Mouse (Mus musculus): Measurements from ENCODE around the gene Thbs1.
"Not testable (repeated sequence)": the region's sequence is repeated elsewhere in the genome, so short reads cannot be mapped to it uniquely, and the experiment has no call there.

The Thbs1 gene

GRCm38 (mm10) chr2:118147749-118148148 lies 36.1 kb downstream of the Thbs1 start:
- not testable (repeated sequence) for DNase-seq (ENCODE audit: low spot score in 2 of 2)

- no peak for DNase-seq (ENCODE audit: low spot score in 2 of 2)
These were observed 36.9 kb downstream of the Thbs1 start for GRCm38 (mm10) chr2:118148321-118149142.

GRCm38 (mm10) chr2:118149855-118150563 lies 38.3 kb downstream of the Thbs1 start:
- peak; percentile 14 to 27 for DNase-seq (ENCODE audit: low spot score in 2 of 2)

- no peak for DNase-seq (ENCODE audit: low spot score in 2 of 2)
These were observed 46.4 kb downstream of the Thbs1 start for GRCm38 (mm10) chr2:118158095-118158494.

- DNase-seq (ENCODE audit: low spot score in 2 of 2) = no peak
These were observed 47.5 kb downstream of the Thbs1 start for GRCm38 (mm10) chr2:118159126-118159525.

GRCm38 (mm10) chr2:118160547-118160946 lies 48.9 kb downstream of the Thbs1 start:
- DNase-seq (ENCODE audit: low spot score in 2 of 2) = no peak

GRCm38 (mm10) chr2:118160991-118161390 lies 49.3 kb downstream of the Thbs1 start:
- no peak for DNase-seq (ENCODE audit: low spot score in 2 of 2)

- DNase-seq (ENCODE audit: low spot score in 2 of 2) = no peak
These were observed 50.8 kb downstream of the Thbs1 start for GRCm38 (mm10) chr2:118162486-118162885.

GRCm38 (mm10) chr2:118164137-118164536 lies 52.5 kb downstream of the Thbs1 start:
- DNase-seq (ENCODE audit: low spot score in 2 of 2) = no peak

- DNase-seq (ENCODE audit: low spot score in 2 of 2) = no peak
These were observed 54.0 kb downstream of the Thbs1 start for GRCm38 (mm10) chr2:118165691-118166090.

GRCm38 (mm10) chr2:118167731-118168130 lies 56.1 kb downstream of the Thbs1 start:
- DNase-seq (ENCODE audit: low spot score in 2 of 2) = no peak

- no peak for DNase-seq (ENCODE audit: low spot score in 2 of 2)
These were observed 56.5 kb downstream of the Thbs1 start for GRCm38 (mm10) chr2:118168225-118168624.

GRCm38 (mm10) chr2:118174558-118175383 lies 63.1 kb downstream of the Thbs1 start:
- no peak for DNase-seq (ENCODE audit: low spot score in 2 of 2)
